Mouse (Mus musculus) heart, embryonic 14.5 days (tissue): ENCODE measurements around the gene Ndufaf2. TPM values are rescaled to one million over a fixed set of nuclear protein-coding genes. Genes with fewer than 3 reads are reported as not detected.

Source experiments
- ATAC-seq: fragments of 200-750 bp; cut with Nextera tagmentation; 2 replicates; pipeline ENCODE4 v1.8.0; 2017; ENCODE audit warnings: low read depth, moderate TSS enrichment; ENCODE audit not compliant: insufficient number of reproducible peaks, insufficient read depth, low FRiP score
- H3K27ac ChIP-seq, 2 experiments: fragments of 200-500 bp in 1 of 2; fragments of 300-500 bp in 1 of 2; sonication (generic) in 1 of 2; replicated peaks in 1 of 2; 2 replicates each; pipeline ENCODE4 v1.5.1; 2012 to 2014; ENCODE audit warnings: low read depth in 2 of 2, low read length in 2 of 2, control low read depth in 1 of 2, mild to moderate bottlenecking in 1 of 2, mixed read lengths in 1 of 2; ENCODE audit not compliant: control insufficient read depth in 1 of 2, insufficient read depth in 1 of 2
- H3K27me3 ChIP-seq: fragments of 300-500 bp; sonication (generic); 2 replicates; pipeline ENCODE4 v1.6.1; 2014; ENCODE audit warnings: mild to moderate bottlenecking, low read length, control low read depth; ENCODE audit not compliant: control insufficient read depth, insufficient read depth
- H3K36me3 ChIP-seq: fragments of 300-500 bp; sonication (generic); 2 replicates; pipeline ENCODE4 v1.6.1; 2014; ENCODE audit warnings: mild to moderate bottlenecking, control low read depth, low read length, mixed read lengths; ENCODE audit not compliant: control insufficient read depth, insufficient read depth
- H3K4me1 ChIP-seq, 2 experiments: fragments of 200-500 bp in 1 of 2; fragments of 300-500 bp in 1 of 2; sonication (generic) in 1 of 2; 2 replicates each; pipeline ENCODE4 v1.6.1; 2012 to 2014; ENCODE audit warnings: low read length in 2 of 2, control low read depth in 1 of 2, mixed read lengths in 1 of 2; ENCODE audit not compliant: control insufficient read depth in 2 of 2, insufficient read depth in 2 of 2
- H3K4me2 ChIP-seq: fragments of 300-500 bp; sonication (generic); 2 replicates; pipeline ENCODE4 v1.6.1; 2014; ENCODE audit warnings: mild to moderate bottlenecking, low read length
- H3K4me3 ChIP-seq, 2 experiments: fragments of 200-500 bp in 1 of 2; fragments of 300-500 bp in 1 of 2; sonication (generic) in 1 of 2; 2 replicates each; pipeline ENCODE4 v1.5.1; 2012 to 2014; ENCODE audit warnings: low read length in 2 of 2, mild to moderate bottlenecking in 2 of 2, control low read depth in 1 of 2, low read depth in 1 of 2, moderate library complexity in 1 of 2; ENCODE audit not compliant: control insufficient read depth in 1 of 2, insufficient read depth in 1 of 2
- H3K9ac ChIP-seq: fragments of 300-500 bp; sonication (generic); 2 replicates; pipeline ENCODE4 v1.6.1; 2014; ENCODE audit warnings: mild to moderate bottlenecking, low read length
- H3K9me3 ChIP-seq: fragments of 300-500 bp; sonication (generic); 2 replicates; pipeline ENCODE4 v1.6.1; 2016; ENCODE audit warnings: low read length, control low read depth; ENCODE audit not compliant: control insufficient read depth
- whole genome bisulfite sequencing: fragments of 180-500 bp; shearing (Covaris S2); extraction: QIAGEN DNeasy Blood & Tissue Kit; methylation state at CpG from one replicate; pipeline ENCODE4 v1.1.7; 2014; 5-methylcytosine and 5-hydroxymethylcytosine counted together
- polyA plus RNA-seq: library from polyadenylated mRNA; unstranded; fragments of >200 nt; fragmentation: Nextera tagmentation; extraction: Ambion mirVana; gene quantifications from 2 replicates; pipeline ENCODE4 v1.2.1, GENCODE M21; 2014

Ndufaf2 gene
- polyA plus RNA-seq, 1 experiment from 2014 or later = 56.8 TPM

- no peak for ATAC-seq
- Histone ChIP-seq H3K4me2 (no peak overlapping the region), H3K9me3 (no peaks in the 10 kb centered on the region), H3K4me1 (peaks cover 2 to 9% of the 10 kb centered on the region in 2 experiments; a peak in 3 of 4 replicates), H3K27me3 (no peaks in the 10 kb centered on the region), H3K9ac (no peak overlapping the region), H3K4me3 (no peak overlapping the region), H3K36me3 (no peaks in the 10 kb centered on the region), H3K27ac (no peak overlapping the region)
- 33% methylated on average over 6 of the region's 6 CpGs for WGBS
These were observed 119.0 kb downstream of the Ndufaf2 start for GRCm38 (mm10) chr13:108039375-108039774.

DNA sequence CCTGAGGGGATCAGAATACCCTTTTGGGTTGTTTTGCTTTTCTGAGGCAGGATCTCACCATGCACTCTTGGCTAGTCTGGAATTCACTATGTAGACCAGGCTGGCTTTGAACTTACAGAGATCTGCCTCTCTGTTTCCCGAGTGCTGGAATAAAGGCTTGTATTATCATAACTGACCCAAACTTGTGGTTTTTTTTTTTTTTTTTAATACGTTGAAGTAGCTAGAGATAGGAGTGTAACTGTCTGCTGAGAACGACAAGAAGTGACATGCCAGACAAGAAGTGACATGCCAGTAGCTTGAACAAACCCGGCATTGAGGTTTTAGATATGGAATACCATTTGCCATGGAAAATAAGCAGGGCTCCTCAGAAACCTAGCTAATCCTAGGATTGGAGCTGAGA, 125.6 kb downstream of the Ndufaf2 start:
- Histone ChIP-seq H3K27ac (no peak overlapping the region), H3K27me3 (no peaks in the 10 kb centered on the region), H3K9ac (no peak overlapping the region), H3K4me3 (no peak overlapping the region), H3K9me3 (no peaks in the 10 kb centered on the region), H3K4me2 (no peak overlapping the region), H3K4me1 (no peaks in the 10 kb centered on the region), H3K36me3 (no peaks in the 10 kb centered on the region)
- WGBS = 73% methylated on average over 4 of the region's 4 CpGs
- ATAC-seq = no peak

GRCm38 (mm10) chr13:108025802-108026201, 132.6 kb downstream of the Ndufaf2 start:
- WGBS = 41% methylated on average over 3 of the region's 3 CpGs
- Histone ChIP-seq H3K27ac (no peak overlapping the region), H3K4me1 (no peaks in the 10 kb centered on the region), H3K27me3 (no peaks in the 10 kb centered on the region), H3K9ac (no peak overlapping the region), H3K9me3 (no peaks in the 10 kb centered on the region), H3K36me3 (no peaks in the 10 kb centered on the region), H3K4me3 (no peak overlapping the region), H3K4me2 (no peak overlapping the region)
- no peak for ATAC-seq

DNA sequence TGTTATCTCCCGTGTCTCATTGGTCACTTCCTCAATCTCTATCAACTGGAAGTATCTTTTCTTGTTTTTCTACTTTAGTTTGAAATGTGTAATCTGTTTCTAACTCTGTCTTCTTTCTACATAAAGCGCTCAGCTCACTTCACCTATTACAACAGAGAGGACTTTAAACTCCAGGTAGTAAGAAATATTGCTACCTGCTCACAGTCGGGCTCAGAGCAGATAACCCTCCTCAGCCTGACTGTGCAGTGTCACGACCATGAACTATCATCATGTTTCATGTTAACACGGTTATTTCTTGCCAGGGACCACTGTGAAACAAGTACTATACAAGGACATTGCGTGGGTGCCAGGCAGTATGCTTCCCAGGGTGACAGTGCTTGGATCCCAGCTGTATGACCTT, 141.1 kb downstream of the Ndufaf2 start:
- no peak for ATAC-seq
- Histone ChIP-seq H3K9me3 (no peaks in the 10 kb centered on the region), H3K4me3 (no peak overlapping the region), H3K27me3 (no peaks in the 10 kb centered on the region), H3K9ac (no peak overlapping the region), H3K4me1 (no peaks in the 10 kb centered on the region), H3K36me3 (no peaks in the 10 kb centered on the region), H3K27ac (no peak overlapping the region), H3K4me2 (no peak overlapping the region)
- 67% methylated on average over 6 of the region's 6 CpGs for WGBS

GRCm38 (mm10) chr13:108015166-108015565, 143.3 kb downstream of the Ndufaf2 start:
- Histone ChIP-seq H3K4me2 (no peak overlapping the region), H3K4me3 (no peak overlapping the region), H3K36me3 (no peaks in the 10 kb centered on the region), H3K27me3 (no peaks in the 10 kb centered on the region), H3K27ac (no peak overlapping the region), H3K9me3 (no peaks in the 10 kb centered on the region), H3K4me1 (no peaks in the 10 kb centered on the region), H3K9ac (no peak overlapping the region)
- 65% methylated on average over 6 of the region's 6 CpGs for WGBS
- no peak for ATAC-seq

DNA sequence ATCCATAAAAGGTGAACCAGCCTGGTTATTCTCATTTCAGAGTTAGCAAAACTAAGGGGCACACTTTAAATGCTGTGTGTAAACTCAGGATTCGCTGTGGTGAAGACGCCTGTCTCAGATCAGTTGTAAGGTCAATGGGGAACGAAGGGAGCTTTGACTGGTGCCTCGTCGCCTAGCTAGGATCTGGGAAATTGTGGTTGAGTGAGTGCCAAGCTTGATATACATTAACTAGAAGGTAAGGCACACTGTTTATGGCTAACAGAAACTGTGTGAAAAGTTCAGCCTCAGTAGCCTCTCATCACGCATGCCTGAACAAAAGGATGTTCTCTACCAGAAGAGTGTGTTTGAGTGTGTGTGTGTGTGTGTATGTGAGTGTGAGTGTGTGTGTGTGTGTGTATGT, 144.6 kb downstream of the Ndufaf2 start:
- Histone ChIP-seq H3K27me3 (no peaks in the 10 kb centered on the region), H3K4me1 (no peaks in the 10 kb centered on the region), H3K36me3 (no peaks in the 10 kb centered on the region), H3K4me3 (no peak overlapping the region), H3K9me3 (no peaks in the 10 kb centered on the region), H3K27ac (no peak overlapping the region), H3K4me2 (no peak overlapping the region), H3K9ac (no peak overlapping the region)
- no peak for ATAC-seq
- WGBS = 86% methylated on average over 6 of the region's 6 CpGs

DNA sequence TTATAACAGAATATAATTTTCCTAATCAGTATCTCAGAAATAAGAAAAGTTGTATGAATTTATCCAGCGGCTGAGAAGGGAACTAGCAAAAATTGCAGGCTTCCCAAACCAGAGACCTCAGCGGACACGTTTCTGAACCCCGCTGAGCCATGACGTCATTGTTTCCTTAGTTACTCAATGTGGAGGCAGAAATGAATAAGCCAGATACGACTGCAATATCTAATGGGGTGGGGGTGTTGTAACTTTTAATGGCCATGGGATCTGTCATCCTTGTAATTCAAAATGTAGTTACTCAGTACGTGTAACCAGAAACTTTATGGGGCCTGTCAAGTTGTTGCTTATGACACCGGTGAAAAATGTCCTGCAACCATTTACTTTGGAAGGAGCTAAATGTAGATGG, 145.3 kb downstream of the Ndufaf2 start:
- Histone ChIP-seq H3K36me3 (no peaks in the 10 kb centered on the region), H3K4me1 (no peaks in the 10 kb centered on the region), H3K4me2 (no peak overlapping the region), H3K27ac (no peak overlapping the region), H3K4me3 (no peak overlapping the region), H3K9ac (no peak overlapping the region), H3K27me3 (no peaks in the 10 kb centered on the region), H3K9me3 (0 out of 2 replicates have a peak, but pooled peaks cover 3% of the 10 kb centered on the region)
- no peak for ATAC-seq
- 83% methylated on average over 8 of the region's 8 CpGs for WGBS

DNA sequence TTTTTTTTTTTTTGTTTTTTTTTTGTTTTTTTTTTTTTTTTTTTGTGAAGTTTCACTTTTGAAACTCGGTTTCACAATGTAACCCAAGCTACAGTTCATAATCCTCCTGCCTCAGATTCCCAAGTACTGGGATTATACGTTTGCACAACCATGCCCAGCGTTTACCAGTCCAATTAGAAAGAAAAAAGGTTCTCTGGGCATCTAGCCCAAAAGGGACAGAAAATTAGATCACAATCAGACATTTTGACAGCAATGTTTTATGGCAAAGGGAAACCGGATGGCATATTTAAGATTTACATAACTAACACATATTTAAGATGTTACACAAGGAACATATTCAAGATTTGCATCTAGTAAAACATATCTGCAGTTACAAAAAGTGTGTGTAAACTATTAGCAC, 150.6 kb downstream of the Ndufaf2 start:
- no peak overlapping the region for H3K4me2 ChIP-seq
- H3K9me3 ChIP-seq = 0 out of 2 replicates have a peak, but pooled peaks cover 3% of the 10 kb centered on the region
- H3K27ac ChIP-seq = no peak overlapping the region

More for the DNA sequence above, 150.6 kb downstream of the Ndufaf2 start:
- Histone ChIP-seq H3K4me3 (no peak overlapping the region), H3K36me3 (no peaks in the 10 kb centered on the region), H3K27me3 (no peaks in the 10 kb centered on the region), H3K4me1 (no peaks in the 10 kb centered on the region), H3K9ac (no peak overlapping the region)
- WGBS = 75% methylated on average over 4 of the region's 4 CpGs
- ATAC-seq = no peak
